Mouse (Mus musculus): ENCODE results near the gene Smarcd1. TPM values are rescaled to one million over a fixed set of nuclear protein-coding genes. Genes with fewer than 3 reads are reported as not detected.

The Smarcd1 gene
- polyA plus RNA-seq, 1 experiment = 201 TPM

DNA sequence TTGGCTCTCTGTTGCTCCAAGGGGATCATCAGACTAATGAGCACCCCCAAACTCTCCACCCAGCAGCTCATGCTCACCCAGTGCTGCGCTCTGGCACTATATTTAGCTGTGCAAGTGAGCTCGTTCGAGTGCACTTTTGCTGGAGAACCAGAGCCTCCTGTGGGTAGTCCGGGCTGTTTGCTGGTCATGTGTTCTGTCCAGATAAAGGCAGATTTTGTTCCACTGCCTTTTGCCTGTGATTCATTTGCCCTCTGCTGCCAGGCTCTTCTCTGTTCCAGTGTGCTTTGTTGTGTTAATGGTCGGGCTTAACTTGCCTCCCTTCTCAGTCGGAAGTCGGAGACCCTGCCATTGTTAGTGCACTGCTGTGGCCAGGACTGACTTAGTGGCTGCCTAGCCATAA is 3.0 kb downstream of the Smarcd1 start:
- peak; percentile 57 for DNase-seq (ENCODE audit: low read depth)
- no peak for TF ChIP-seq CTCF (IDR thresholded peaks at IDR 0.05; ENCODE audit: borderline replicate concordance, extremely low read depth, insufficient read depth, insufficient read length)

DNA sequence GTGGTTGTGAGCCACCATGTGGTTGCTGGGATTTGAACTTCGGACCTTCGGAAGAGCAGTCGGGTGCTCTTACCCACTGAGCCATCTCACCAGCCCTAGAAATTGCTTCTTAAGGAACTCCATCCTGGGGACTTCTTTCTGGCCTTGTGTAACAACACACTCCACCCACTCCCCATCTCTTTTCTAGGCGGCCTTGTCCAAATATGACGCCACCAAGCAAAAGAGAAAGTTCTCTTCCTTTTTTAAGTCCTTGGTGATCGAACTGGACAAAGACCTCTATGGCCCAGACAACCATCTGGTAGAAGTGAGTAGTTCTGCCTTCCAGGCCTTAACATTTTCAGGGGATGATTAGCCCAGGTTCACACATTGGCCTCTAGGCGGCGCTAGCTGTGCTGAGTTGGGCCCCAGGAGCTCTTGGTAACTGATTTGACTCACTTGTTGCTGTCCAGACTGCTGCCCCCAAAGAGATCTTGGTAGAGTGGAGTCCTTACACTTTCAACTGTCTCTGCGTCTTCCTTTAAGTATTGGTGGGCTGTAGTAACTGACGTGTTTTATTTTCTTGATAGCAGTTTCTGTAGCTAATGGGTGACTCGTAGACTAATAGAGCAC is 3.6 kb downstream of the Smarcd1 start, which contains the start of gene Gm17349:
TSS of gene Gm17349 (minus strand) at position 51 of the 609 bp plus-strand sequence.
- peak; percentile 61 for DNase-seq (ENCODE audit: low read depth)
- TF ChIP-seq CTCF (IDR thresholded peaks at IDR 0.05; ENCODE audit: borderline replicate concordance, extremely low read depth, insufficient read depth, insufficient read length) (peak; percentile 73), POLR2A (IDR thresholded peaks at IDR 0.05; ENCODE audit: borderline replicate concordance, extremely low read depth, insufficient read depth, insufficient read length, poor library complexity, severe bottlenecking) (no peak)

DNA sequence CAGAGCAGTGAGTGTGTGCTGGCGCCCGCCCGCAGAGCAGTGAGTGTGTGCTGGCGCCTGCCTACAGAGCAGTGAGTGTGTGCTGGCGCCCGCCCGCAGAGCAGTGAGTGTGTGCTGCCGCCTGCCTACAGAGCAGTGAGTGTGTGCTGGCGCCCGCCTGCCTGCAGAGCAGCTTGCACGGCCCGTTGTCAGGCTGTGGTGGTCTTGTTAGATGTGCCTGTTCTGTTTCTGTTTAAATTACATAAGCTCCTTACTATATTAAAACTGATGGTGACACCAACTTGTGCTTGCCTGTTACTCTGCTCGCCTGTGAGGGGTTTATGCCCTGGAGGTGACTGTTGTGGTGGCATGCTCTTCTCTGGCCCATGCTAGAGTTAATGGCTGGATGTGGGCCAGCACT is 6.2 kb downstream of the Smarcd1 start:
- DNase-seq (ENCODE audit: low read depth) = peak; percentile 13
- no peak for TF ChIP-seq CTCF (IDR thresholded peaks at IDR 0.05; ENCODE audit: borderline replicate concordance, extremely low read depth, insufficient read depth, insufficient read length)
- TF ChIP-seq POLR2A (IDR thresholded peaks at IDR 0.05; ENCODE audit: borderline replicate concordance, extremely low read depth, insufficient read depth, insufficient read length, poor library complexity, severe bottlenecking) = no peak

DNA sequence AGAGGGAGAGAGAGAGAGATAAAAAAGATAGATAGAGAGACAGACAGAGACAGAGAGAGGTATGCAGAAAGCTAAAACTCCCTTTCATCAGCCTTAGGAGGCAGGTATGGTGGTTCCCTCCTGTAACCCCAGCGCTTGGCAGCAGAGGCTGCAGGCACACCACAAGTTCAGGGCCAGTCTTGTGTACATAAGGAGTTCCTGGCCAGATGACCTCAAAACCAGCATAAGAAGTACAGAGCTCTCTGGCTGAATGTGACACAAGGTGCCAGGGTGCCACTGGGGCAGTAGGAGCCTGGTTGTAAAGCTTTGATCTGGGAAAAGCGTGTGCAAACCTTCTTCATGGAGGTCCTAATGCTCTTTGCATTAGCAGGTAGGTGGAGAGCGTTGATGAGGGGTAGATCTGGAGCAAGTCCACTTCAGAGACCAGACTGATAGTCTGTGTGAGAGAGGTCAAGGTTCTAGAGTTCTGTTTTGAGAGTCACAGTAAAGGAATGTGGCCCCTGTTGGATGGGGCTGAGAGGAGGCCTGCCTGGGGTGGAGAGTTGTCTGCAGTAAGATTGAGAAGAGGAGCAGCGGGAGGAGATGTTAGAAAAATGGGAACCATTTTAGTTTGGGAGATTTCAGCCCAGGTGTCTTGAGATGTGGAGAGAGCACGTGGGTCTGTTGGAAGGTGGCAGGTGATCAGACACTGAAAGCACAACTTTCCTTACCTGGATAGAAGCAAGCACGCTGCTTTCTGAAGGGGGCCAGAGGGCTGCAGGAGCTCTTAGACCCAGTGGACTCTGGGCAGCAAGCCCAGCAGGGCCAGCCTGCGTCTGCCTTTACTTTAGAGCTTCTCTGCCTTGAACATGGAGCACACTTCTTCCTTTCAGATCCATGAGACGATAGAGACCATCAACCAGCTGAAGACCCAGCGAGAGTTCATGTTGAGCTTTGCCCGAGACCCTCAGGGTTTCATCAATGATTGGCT is 8.6 kb downstream of the Smarcd1 start:
- no peak for DNase-seq (ENCODE audit: low read depth)
- no peak for TF ChIP-seq CTCF (IDR thresholded peaks at IDR 0.05; ENCODE audit: borderline replicate concordance, extremely low read depth, insufficient read depth, insufficient read length)
- no peak for TF ChIP-seq POLR2A (IDR thresholded peaks at IDR 0.05; ENCODE audit: borderline replicate concordance, extremely low read depth, insufficient read depth, insufficient read length, poor library complexity, severe bottlenecking)

DNA sequence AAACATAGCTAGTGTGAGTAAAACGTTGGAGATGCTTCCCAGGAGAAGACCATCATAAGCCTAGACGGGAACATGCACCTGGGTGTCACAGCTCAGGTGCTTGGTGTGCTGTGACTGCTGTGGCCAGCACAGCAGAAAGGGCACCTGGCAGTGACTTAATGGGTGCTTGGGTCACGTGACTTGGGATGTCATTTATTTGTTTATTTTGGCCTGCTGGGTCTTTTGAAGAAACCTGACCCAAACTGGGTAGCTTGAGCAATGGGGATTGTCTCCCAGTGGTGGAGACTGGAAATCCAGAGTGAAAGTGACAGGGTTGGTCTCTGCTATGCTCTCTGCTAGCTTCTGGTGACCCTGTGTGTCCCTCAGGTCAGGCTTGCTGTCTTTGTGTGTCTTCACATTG is 9.6 kb downstream of the Smarcd1 start:
- no peak for TF ChIP-seq POLR2A (IDR thresholded peaks at IDR 0.05; ENCODE audit: borderline replicate concordance, extremely low read depth, insufficient read depth, insufficient read length, poor library complexity, severe bottlenecking)

DNA sequence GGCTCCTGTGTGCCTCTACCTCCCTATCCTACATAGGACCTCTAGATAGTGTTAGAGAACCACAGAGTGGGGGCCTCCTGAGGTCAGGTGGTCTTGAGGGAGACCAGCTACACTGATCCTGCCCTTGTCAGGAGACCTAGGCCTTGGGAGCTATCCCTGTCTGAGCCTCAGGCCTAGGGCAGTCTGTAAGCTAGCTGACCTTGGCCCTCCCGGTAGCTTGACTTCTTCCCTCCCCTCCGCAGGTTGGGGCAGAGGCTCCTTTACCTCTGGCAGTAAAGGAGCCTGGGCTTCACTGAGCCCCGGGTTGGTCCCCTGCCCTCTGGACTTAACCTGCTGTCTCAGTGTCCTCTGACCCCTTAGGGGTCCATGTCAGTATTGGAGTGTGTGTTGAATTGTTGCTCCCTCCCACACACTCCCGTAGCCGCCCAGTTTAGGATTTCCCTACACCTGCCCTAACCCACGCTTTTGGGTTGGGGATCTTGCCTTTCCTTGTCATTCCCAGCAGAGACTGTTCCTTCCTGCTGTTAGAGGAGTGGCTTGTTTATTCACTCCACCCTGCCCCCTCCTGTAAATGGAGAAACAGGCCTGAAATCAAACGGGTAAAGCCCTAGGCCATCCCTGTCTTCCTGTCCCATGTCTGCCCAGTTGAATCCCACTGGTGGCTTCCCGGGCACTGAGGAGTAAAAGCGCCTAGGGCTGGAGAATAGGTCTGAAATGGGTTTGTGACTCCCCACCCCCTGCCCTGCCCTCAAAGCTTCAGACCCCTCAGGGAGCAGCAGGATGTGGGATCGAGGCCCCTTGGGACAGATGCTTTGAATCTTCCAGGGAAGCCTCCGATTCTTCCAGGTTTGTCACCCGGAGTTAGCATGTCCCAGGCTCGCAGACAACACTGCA is 11.0 kb downstream of the Smarcd1 start:
- no peak for DNase-seq (ENCODE audit: low read depth)
- TF ChIP-seq CTCF (IDR thresholded peaks at IDR 0.05; ENCODE audit: borderline replicate concordance, extremely low read depth, insufficient read depth, insufficient read length) (no peak), POLR2A (IDR thresholded peaks at IDR 0.05; ENCODE audit: borderline replicate concordance, extremely low read depth, insufficient read depth, insufficient read length, poor library complexity, severe bottlenecking) (no peak)

More for the DNA sequence above, 9.6 kb downstream of the Smarcd1 start:
- DNase-seq (ENCODE audit: low read depth) = no peak

DNA sequence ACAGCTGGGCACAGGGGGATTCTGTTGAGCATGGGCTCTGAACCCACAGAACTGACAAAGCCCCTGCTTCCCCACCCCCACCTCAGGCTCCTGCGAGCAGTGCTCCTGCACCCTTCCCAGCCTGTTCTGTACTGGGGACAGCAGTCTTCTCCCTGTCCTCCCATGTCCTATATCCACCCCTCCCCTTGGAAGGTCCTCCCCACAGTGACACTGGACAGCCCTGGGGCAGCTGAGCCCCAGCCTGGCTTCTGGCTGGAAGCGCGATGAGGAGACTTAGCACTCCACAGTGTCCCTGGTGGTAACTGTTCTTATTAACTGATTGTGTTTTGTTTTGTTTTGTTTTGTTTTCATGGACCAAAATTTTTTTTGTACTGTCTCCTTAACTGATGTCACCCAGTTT is 11.6 kb downstream of the Smarcd1 start:
- peak; percentile 5 for DNase-seq (ENCODE audit: low read depth)
- TF ChIP-seq CTCF (IDR thresholded peaks at IDR 0.05; ENCODE audit: borderline replicate concordance, extremely low read depth, insufficient read depth, insufficient read length) (no peak), POLR2A (IDR thresholded peaks at IDR 0.05; ENCODE audit: borderline replicate concordance, extremely low read depth, insufficient read depth, insufficient read length, poor library complexity, severe bottlenecking) (no peak)

DNA sequence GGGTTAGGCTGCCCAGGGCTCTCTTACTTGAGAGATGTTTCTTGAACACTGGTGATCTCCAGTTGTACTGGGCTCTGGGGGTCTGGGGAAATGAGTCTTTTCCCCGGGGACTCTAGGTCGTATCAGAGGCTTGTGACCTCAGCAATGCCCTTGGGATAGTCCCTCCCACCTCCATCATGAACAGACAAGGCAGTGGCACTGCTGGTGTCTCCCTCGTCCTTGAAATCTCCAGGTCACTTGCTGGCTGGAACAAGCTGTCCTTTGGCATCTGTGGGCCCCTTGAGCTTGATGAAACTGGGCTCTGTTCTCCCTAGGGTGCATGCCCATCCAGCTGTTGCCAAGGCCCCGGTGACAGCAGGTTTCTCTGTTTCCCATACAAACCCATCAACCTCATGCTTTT is 12.3 kb downstream of the Smarcd1 start:
- TF ChIP-seq CTCF (IDR thresholded peaks at IDR 0.05; ENCODE audit: borderline replicate concordance, extremely low read depth, insufficient read depth, insufficient read length) (no peak), POLR2A (IDR thresholded peaks at IDR 0.05; ENCODE audit: borderline replicate concordance, extremely low read depth, insufficient read depth, insufficient read length, poor library complexity, severe bottlenecking) (no peak)
- DNase-seq (ENCODE audit: low read depth) = no peak

DNA sequence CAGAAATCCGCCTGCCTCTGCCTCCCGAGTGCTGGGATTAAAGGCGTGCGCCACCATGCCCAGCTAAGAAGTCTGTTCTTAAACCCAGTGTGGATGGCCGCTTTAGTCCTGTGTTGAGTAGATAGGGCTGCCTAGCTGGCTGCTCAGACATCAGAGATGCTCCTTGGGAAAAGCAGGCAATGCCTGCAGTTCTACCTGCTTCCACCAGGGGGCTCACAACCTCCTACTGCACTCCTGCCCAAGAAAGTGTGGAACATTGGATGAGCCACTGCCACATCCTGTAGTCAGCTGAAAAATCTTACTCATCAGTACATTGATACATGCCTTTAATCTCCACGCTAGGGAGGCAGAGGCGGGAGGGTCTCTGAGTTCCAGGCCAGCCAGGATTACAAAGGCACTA is 12.9 kb downstream of the Smarcd1 start:
- peak; percentile 91 for DNase-seq (ENCODE audit: low read depth)
- TF ChIP-seq CTCF (IDR thresholded peaks at IDR 0.05; ENCODE audit: borderline replicate concordance, extremely low read depth, insufficient read depth, insufficient read length) (peak; percentile 96), POLR2A (IDR thresholded peaks at IDR 0.05; ENCODE audit: borderline replicate concordance, extremely low read depth, insufficient read depth, insufficient read length, poor library complexity, severe bottlenecking) (no peak)

DNA sequence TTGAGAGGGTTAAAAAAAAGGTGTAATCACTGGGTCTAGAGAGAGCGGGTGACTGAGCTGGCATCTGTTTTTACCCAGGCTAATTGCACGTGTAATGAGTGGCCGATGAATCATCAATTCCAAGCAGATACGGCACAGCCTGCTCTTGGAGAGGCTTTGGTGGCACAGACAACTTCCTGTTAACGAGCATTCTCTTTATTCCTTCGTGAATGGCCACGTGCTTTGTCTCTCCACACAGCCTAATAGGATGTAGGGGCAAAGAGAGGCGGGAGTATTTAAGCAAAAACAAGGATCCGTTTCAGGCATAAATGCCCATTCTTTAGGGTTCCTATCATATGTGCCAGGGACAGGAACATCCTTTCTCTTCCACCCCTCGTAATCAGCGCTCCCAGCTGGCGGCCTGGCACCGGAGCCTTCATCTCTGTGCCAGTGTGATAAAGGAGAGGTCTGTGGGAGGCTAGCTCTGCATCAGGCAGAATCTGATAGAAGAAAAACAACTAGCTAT is 13.5 kb downstream of the Smarcd1 start:
- DNase-seq (ENCODE audit: low read depth) = peak; percentile 90
- TF ChIP-seq POLR2A (IDR thresholded peaks at IDR 0.05; ENCODE audit: borderline replicate concordance, extremely low read depth, insufficient read depth, insufficient read length, poor library complexity, severe bottlenecking) (no peak), CTCF (IDR thresholded peaks at IDR 0.05; ENCODE audit: borderline replicate concordance, extremely low read depth, insufficient read depth, insufficient read length) (no peak)
